Mouse (Mus musculus) 3134 (cell line): ENCODE results near the gene Tgm3.

Experiments
- DNase-seq: peaks from one replicate; pipeline ENCODE4 v3.0.0-alpha.2; 2011; ENCODE audit warnings: low spot score; ENCODE audit not compliant: insufficient read length; ENCODE audit errors: extremely low read depth

Tgm3 gene

DNA sequence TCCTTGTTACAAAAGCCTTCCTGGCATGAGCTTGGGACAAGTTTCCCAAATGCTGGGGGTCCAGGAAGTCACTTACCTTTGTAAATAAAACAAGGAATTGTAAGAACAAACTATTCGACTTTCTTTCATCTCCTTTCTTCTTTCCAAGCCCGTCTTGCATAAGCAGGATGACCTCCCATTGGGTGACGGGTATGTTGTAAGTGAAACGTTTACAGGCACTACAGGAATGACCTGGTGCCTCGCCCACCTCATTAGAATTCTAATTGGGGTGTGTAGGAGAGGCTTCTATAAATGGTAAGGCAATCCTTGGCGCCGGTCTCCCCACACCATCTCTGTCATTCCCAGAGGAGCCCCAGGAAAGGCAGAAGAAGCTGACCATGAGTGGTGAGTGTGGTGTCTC is at the start of gene Tgm3:
TSS of gene Tgm3 (plus strand) at position 324 of the 400 bp plus-strand sequence.
- no peak for DNase-seq

DNA sequence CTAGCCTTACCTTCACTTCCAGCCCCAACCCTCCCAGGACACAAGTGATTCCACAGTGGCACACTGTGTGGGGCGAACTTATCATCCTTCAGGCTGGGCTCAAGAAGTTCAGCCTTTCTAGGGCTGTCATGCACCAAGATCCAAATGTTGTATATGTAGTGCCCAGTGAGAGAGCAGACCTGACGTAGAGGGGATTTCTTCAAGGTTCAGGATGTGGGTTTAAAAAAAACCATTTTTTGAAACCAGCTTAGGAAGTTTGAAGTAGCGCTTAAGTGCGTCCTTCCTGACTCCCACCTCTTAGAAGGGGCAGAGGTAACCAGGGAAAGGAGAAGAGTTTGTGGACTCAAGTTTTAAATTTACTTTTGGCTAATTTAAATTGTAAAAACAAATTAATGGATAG is 31.5 kb upstream of the Tgm3 start:
- DNase-seq = no peak

DNA sequence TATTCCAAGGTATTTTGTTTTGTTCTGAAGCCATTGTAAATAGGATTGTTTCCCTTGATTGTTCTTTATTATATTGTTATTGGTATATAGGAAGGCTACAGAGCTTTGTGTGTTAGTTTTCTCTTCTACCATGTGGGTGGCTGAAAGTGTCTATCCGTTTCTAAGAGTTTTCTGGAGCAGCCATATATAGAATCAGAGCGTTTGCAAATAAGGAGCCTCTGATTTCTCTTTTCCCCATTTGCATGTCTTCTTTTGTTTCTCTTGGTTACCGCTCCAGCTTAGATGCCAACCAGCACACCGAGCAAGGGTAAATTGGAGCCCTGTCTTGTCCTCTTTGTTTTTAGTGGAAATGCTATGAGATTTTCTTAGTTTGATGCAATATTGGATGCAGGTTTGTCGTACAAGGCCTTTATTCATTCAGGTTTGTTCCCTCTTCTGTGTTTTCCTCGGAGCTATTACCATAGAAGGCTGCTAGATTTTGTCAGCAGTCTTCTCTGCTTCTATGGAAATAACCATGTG is 24.6 kb upstream of the Tgm3 start:
- no peak for DNase-seq

DNA sequence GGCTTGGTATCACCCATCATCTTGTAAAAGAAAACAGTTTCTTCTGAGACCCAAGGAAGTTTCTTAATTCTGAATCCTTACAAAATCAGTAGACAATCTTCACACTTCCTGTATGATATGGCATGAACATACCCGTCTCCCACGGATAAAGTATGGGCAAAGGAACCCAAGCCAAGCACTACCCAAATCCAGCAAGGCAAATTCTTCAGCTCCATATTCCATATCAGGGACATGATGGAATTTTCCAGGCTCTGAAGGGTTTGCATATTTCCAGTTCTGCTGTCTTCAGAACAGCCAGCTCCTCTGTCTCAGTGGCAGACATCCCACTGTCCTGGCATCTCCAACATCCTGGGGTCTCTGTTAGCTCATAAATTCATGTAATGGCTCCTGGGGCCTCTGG is 22.5 kb upstream of the Tgm3 start:
- no peak for DNase-seq

DNA sequence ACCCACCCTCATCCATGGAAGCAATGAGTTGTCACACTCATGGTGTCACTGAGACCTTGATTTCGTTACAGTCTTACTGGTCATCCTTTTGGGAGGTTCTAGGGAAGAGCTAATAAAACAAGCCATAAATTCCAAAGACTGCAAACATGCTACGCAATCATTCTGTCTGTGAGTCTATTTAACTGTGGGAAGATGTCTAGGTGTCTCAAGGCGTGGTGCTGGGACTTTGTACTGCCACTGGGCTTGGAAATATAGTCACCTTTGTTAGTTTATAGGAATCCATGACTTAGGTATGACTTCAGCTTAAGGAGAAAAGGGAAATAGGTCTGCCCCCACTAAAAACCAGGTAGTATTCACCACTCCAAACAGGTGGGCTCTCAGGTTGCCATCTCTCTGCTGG is 17.7 kb upstream of the Tgm3 start:
- DNase-seq = no peak

DNA sequence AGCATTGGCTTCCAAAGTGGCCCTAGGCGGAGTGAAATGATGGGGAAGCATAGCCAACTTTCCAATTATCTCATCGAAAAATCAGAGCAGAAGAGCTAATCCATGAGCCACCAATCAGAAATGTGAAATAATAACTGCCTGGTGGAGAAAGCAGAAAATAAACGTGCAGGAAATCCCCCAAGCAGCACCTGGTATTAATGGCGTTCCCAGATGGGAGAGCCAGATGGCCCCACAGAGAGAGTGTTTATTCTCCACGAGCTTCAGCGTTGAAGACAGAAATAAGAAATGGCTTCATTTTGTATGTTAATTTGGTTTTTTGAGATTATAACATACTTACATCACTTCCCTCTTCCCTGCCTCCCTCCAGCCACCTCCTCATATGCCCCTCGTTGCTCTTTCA is 13.7 kb upstream of the Tgm3 start:
- DNase-seq = no peak

DNA sequence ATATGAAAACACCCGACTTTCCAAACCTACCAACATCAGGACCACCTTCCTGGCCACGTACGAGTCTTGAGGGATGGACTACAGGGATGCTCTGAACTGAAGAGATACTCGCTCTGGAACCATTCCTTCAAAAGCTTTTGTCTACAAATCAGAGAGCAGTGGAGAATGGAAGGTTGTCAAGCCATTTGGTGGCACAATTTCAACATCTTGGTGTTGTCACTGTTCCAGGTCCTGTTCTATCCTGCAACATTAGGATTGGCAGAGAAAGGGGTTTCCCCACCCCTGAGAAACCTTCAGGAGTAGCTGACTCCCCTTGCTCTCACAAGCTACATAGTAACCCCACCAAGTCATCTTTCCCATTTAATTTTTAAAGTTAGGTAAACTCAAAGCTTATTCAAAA is 12.9 kb upstream of the Tgm3 start:
- DNase-seq = no peak

DNA sequence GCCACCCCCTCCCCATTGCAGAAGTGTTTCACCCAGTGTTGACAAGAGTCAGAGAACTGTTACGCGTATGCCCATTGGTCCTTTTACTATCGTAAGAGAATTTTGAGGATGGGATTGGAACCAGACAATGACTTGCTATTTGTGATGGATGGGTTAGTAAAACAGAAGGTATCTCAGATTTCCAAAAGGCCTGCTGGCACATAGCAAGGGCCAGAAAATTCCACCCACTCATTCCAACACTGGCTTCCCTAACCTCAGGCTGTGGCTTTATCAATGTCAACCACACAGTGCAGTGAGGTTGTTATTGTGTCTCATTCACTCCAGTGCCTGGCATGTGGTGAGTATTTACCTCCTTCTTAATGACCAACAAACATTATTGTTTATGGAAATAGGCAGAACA is 11.5 kb upstream of the Tgm3 start:
- DNase-seq = no peak

DNA sequence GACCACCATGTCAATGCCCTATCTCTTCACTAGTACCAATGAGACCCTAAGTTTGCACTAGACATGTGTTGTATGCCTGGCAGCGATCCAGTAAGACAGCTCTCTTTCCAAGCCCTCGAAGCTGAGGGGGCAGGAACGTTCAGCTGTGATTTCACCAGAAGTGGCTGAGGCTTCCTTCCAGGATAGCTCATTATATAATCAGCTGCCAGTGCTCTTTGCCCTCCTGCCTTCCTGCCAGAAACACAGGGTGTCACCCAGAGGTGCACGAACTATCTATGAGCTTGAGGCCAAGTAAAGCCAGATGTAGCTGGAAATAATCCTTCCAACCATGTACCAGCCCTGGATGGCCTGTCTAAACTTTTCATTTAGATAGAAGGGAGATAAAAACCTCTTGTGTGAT is 8.1 kb upstream of the Tgm3 start:
- no peak for DNase-seq

DNA sequence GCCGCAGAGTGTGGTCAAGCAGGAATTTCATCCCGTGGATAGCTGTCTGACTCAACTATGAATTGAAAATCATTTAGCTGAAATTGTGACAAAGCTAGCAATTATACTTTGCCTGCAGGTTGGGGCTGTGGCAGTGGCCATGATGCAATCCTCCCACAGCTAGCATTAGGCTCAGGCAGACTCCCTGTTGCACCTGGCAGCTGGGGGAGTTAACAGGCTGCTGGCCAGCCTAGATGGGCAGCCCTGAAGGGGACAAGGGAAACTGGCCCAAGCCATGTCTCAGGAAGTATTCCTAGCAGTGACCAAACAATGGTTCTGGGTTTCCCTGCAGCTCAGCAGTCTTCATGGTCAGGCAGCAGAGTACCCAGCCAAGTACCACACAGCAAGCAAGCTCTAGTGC is 2.8 kb upstream of the Tgm3 start:
- no peak for DNase-seq

DNA sequence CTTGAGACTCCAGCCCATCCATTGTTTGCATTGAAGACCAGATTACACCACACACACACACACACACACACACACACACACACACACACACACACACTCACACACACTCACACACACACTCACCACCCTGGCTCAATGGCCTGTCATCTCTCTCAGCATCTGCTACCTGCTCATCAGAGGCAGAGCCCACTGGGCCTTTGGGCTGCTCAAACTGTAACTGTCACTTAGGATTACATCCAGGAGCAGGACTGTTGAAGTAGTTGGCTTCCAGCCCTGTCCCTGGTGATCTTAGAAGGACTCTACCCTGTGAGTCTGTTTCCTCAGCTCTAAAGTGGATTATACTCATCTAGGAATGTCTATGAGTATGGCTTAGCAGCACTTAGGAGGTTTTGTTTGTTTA is 1.5 kb downstream of the Tgm3 start:
- DNase-seq = no peak

DNA sequence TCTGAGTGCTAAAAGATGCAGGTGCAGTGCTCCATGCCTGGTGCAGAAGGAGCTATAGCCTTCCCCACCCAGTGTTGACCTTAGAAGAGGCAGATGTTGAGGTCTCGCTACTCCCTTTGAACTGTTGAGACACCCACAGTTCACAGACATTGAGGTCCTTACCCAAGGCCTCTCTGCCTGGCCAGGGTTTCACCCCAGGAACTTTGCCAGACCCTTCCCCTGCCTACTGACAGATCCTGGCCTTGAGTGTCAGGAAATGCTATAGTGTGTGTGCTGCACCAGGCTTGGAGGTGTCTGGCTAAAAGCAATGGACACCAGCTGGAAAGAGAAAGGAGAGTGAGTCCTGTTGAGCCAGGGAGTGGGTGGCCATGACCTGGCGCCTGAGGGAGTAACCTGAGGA is 3.0 kb downstream of the Tgm3 start:
- DNase-seq = no peak

DNA sequence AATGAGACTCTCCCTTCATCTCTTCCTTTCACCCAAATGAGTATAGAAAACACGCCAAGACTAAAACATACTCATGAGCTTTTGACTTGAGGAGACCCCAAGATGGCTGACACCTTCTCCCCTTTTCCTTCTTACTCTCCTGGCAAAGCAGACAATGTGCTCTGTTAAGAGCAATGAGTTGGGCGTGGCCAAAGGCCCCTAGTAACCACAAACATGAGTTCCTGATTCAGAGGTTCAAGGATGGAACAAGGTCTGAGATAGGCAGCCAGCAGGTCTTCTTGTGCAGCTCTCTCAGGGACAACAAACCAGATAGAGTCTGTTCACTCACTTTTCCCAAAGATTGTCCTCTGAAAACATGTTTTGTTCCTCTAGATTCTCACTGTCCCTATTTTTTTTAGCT is 5.9 kb downstream of the Tgm3 start:
- no peak for DNase-seq

DNA sequence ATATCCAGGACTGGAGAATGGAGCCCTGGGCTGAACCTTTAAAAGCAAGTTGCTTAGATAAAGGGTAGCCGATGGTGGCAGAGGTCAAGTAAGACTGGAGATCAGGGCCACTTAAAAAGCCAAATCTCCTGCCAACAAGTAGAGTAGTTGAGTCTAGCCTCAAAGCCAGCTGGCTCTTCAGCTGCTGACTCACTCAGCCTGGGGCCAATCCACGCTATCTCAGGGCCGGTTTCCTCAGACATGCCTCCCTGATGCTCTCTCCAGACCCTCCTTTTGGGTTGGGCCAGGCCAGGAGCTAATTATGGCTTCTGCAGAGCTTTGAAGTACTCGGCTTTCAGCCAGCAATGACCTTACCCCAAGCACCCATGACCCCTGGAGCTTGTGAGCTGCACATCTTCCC is 15.7 kb downstream of the Tgm3 start:
- DNase-seq = no peak

DNA sequence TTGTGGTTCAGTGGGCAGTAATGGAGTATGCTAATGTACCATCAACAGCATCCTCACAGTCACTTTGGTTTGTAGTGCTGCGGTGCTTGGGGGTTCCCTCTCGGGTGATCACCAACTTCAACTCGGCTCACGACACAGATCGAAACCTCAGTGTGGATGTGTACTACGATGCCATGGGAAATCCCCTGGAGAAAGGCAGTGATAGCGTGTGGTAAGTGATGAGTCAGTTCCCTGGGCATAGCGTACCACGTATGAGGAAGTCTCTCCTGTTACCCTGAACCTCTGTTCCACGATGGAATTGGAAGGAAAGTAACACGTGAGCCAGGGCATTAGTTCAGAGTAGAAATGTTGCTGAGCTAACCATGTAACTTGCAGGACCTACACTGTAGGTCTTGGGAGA is 17.7 kb downstream of the Tgm3 start:
- no peak for DNase-seq

DNA sequence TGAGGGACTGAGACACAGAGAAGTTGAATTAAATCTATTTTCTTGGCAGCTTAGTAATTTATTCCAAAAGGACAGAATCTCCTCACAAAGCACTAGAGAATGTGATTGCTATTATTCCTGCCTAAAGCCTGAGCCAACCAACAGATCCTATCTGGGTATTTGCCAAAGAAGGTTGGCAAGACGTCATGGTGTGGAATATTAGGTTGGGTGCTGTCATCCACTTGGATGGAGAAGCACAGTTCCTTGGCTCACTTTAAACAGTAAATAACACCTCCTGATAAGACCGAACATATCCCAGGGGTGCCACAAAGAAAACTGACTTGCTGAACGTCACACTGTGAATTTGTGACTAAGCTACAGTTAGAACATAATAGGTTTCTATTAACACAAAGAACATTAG is 20.5 kb downstream of the Tgm3 start:
- no peak for DNase-seq

DNA sequence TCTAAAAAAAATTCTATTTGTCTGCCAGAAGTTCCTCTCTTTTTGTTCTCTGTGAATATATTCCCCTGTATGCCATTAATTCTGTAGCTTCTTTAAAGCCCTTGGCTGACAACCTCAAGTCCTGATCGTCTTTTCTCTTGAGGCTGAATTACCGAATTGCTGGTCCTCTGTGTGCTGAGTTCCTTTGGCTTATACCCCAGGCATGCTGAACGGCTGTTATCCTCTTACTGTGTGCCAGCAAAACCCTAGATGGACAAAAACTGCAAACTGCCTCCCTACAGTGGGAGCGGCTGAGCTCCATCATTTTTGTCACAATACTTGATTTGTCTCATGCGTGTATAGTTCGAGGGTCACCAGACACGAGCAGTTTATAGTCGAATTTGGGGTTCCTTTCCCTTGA is 24.7 kb downstream of the Tgm3 start:
- no peak for DNase-seq

DNA sequence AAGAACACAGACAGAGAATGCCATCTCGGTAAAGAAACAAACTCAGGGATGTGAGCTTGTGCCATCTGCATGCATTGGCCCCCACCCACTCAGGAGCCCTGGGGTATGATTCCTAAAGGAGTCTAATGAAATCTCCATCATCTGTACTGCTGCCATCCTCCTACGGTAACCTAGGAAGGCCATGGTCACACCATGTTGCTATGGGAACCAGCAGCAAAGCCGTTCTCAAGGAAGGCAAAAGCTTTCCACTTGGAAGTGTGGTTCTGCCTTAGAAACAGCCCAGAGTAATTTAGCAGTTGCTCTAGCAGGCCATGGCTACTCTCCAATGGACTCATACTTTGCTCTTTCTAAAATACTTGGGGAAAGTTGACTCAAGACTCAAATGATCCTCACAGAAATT is 26.8 kb downstream of the Tgm3 start:
- no peak for DNase-seq

DNA sequence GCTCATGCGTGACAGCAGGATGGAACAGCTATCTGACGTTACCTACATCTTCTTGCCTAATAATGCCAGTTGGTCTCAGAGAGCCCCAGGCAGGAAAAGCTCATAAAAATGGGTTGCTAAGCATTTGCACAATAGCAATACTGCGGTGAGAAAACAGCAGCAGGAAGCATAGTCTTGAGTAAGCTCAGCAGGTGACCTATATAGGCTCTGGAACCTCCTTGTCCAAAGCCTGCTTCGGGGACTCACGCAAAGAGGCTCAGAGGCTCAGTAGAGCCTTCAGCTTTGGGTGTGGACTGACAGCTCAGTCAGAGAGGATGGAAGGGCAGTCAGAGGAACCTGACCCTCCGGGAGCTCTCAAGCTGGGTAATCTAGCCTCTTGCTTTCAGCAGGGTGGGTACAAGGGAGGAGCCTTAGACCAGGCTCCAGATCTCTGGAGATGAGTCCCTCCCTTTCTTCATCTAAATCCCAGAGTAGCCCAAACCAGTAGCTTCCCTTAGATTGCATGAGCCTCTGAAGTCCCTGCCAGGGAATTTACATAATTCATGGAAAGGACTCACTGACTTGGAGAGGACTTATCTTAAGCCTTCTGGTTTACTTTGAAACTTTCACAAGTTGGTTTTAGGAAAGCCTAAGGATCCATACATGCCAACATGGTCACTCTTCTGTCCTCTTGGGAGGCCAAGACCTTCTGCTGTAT is 28.2 kb downstream of the Tgm3 start:
- no peak for DNase-seq

DNA sequence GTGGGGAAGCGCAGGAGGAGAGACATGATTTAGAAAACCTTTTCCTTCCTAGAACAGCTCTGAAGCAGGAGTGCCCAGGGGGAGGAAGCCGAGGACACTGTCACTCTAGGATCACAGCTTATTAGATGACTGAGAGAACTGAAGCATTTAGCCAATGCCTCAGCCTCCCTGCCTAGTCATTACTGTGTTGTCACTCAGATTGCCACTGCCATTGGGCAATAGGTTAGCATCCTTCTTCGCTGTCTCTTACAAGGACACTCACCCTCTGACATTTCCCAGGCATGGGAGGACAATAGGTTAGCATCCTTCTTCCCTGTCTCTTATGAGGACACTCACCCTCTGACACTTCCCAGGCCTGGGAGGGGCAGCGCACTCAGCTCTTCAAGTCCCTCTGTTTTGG is 31.7 kb downstream of the Tgm3 start:
- no peak for DNase-seq

DNA sequence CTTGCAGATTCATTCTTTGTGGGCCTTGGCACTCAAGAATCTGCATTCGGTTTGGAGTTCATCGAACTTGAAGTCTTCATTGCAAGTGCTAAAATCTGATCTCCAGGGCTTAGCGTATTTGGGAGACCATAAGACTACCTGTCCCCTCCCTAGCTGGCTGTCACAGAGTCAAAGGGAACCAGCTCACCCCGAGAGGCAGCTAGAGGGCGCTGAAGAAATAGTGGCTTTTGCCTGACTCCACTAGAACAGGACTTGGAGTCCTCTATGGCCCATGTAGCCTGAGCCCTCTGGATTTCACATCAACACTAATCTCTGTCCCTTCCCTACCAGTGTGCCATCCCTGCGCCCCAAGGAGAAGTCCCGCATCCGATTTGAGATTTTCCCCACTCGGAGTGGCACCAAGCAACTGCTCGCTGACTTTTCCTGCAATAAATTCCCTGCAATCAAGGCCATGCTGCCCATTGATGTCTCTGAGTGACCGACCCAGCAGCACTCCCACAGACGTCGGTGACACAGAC is 35.8 kb downstream of the Tgm3 start:
- no peak for DNase-seq

DNA sequence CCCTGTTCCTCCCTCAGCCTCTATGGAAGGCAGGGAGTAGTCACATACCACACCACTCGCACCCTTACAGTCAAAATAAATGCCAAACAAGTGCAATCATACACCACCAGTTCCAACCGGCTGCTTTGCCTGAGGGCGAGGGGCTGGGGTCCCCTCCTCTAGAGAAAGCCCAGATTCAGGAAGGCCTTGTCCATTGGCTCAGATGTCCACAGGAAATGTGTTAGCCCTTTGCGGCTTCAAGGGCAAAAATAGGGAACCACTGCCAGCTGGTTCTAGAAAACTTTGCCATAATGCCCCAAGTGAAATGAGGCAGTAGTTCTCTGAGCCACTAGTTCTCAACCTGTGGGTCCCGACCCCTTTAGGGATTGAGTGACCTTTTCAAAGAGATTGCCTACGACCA is 36.6 kb downstream of the Tgm3 start:
- DNase-seq = no peak

DNA sequence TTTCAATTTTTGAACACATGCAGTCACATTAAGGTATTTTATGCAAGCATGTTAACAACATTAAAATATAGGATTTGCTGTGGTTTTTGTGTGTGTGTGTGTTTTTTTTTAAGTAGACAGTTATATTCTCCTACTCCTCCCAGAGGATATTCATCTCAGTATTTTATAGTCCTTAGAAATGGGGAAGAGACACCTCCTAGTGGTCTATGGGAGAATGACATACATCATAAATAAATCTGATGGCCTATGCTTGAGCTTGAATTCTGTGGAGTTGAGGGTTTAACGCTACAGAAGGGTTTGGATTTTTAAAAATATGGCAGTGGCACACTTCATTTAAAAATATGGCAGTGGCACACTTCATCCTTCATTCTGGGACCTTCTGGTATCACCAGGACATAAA is 46.0 kb downstream of the Tgm3 start:
- DNase-seq = no peak
